Mouse (Mus musculus) myocyte (in vitro differentiated cells): ENCODE measurements around the gene Cyct. TPM values are rescaled to one million over a fixed set of nuclear protein-coding genes. Genes with fewer than 3 reads are reported as not detected.

Experiments
- H3K27me3 ChIP-seq: one replicate; pipeline ENCODE4 v1.6.1; 2011; ENCODE audit not compliant: control insufficient read depth, insufficient read depth, insufficient read length
- H3K36me3 ChIP-seq: one replicate; pipeline ENCODE4 v1.6.1; 2011; ENCODE audit not compliant: control insufficient read depth, insufficient read depth
- H3K4me2 ChIP-seq: one replicate; pipeline ENCODE4 v1.6.1; 2011; ENCODE audit warnings: low read depth, control low read depth
- H3K4me3 ChIP-seq: one replicate; pipeline ENCODE4 v1.5.1; 2011; ENCODE audit warnings: mild to moderate bottlenecking, control low read depth, moderate library complexity
- H3K79me2 ChIP-seq: one replicate; pipeline ENCODE4 v1.6.1; 2011; ENCODE audit not compliant: control insufficient read depth, insufficient read depth
- H3ac ChIP-seq: one replicate; pipeline ENCODE4 v1.6.1; 2011; ENCODE audit not compliant: control insufficient read depth, insufficient read length
- CEBPB ChIP-seq: IDR thresholded peaks from 2 replicates; pipeline ENCODE4 v1.6.1; 2011; ENCODE audit warnings: mild to moderate bottlenecking, moderate library complexity; ENCODE audit not compliant: poor library complexity, insufficient read depth, severe bottlenecking
- E2F4 ChIP-seq: IDR thresholded peaks from one replicate; pipeline ENCODE4 v1.6.1; 2011; ENCODE audit warnings: mild to moderate bottlenecking, control low read depth, moderate library complexity; ENCODE audit not compliant: insufficient read depth
- MAX ChIP-seq: IDR thresholded peaks from one replicate; pipeline ENCODE4 v1.6.1; 2011; ENCODE audit warnings: low read depth, mild to moderate bottlenecking, control low read depth
- MYOD1 ChIP-seq, 3 experiments: IDR thresholded peaks; one replicate each; pipeline ENCODE4 v1.6.1; 2011; ENCODE audit warnings: control low read depth in 2 of 3, low read depth in 2 of 3, mild to moderate bottlenecking in 2 of 3, moderate library complexity in 1 of 3; ENCODE audit not compliant: insufficient read length in 2 of 3, control insufficient read depth in 1 of 3
- MYOG ChIP-seq, 3 experiments: IDR thresholded peaks; one replicate each; pipeline ENCODE4 v1.6.1; 2011; ENCODE audit warnings: control low read depth in 2 of 3, low read depth in 2 of 3, mild to moderate bottlenecking in 2 of 3; ENCODE audit not compliant: insufficient read length in 2 of 3, control insufficient read depth in 1 of 3, insufficient read depth in 1 of 3
- POLR2A ChIP-seq: IDR thresholded peaks from one replicate; pipeline ENCODE4 v1.6.1; 2011; ENCODE audit warnings: low read depth, mild to moderate bottlenecking, control low read depth, moderate library complexity; ENCODE audit not compliant: insufficient read length
- POLR2AphosphoS2 ChIP-seq: IDR thresholded peaks from one replicate; pipeline ENCODE4 v1.6.1; 2011; ENCODE audit warnings: low read depth, control low read depth; ENCODE audit not compliant: insufficient read length
- REST ChIP-seq: IDR thresholded peaks from one replicate; pipeline ENCODE4 v1.6.1; 2011; ENCODE audit warnings: mild to moderate bottlenecking, control low read depth, moderate library complexity; ENCODE audit not compliant: insufficient read depth, insufficient read length
- SRF ChIP-seq: IDR thresholded peaks from one replicate; pipeline ENCODE4 v1.6.1; 2011; ENCODE audit warnings: low read depth; ENCODE audit not compliant: control insufficient read depth, insufficient read length
- TCF12 ChIP-seq: IDR thresholded peaks from one replicate; pipeline ENCODE4 v1.6.1; 2011; ENCODE audit warnings: mild to moderate bottlenecking, control low read depth; ENCODE audit not compliant: poor library complexity, insufficient read depth, severe bottlenecking
- TCF3 ChIP-seq: IDR thresholded peaks from one replicate; pipeline ENCODE4 v1.6.1; 2011; ENCODE audit warnings: low read depth, control low read depth; ENCODE audit not compliant: insufficient read length
- USF1 ChIP-seq: IDR thresholded peaks from one replicate; pipeline ENCODE4 v1.6.1; 2011; ENCODE audit warnings: low read depth, mild to moderate bottlenecking, control low read depth, moderate library complexity
- polyA plus RNA-seq: library from polyadenylated mRNA; unstranded; fragments of >200 nt; fragmentation: generic; extraction: Trizol; gene quantifications from one replicate; pipeline ENCODE4 v1.2.1, GENCODE M21; 2012; ENCODE audit warnings: missing spikeins

Cyct gene
- polyA plus RNA-seq, 1 experiment: not detected

DNA sequence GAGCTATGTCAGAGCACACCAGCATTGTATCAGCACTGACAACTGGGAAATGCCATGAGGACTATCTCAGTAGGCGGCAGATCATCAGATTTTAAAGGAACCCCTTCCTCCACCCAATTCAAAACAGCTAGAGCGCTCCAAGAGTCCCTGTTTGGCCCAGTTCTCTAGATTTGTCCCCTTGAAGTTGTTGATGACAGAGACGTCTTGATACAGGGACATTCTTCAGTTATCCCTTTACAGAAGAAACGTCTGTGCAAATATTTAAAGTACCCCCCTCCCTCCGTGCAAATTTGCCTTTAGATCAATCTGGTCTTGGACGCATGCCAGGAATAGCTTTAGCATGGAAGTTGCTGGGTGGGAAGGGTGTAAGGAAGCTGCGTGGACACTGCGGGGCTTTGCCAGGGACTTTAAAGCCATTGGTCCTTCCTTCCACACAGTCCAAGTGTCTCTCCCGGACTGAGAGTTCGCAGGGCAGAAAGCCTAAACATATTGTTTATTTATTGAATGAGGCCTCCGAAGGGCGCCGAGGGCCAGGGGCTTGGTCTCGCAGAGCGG lies 45.4 kb upstream of the Cyct start:
- Histone ChIP-seq H3ac (peak overlapping the region; percentile 58), H3K36me3 (no peaks in the 10 kb centered on the region), H3K27me3 (peaks cover 7% of the 10 kb centered on the region), H3K4me3 (peak overlapping the region; percentile 36), H3K79me2 (no peaks in the 10 kb centered on the region), H3K4me2 (peak overlapping the region; percentile 81)
- TF ChIP-seq TCF12 (no peak), POLR2AphosphoS2 (no peak), POLR2A (no peak), MYOG (IDR thresholded peaks at IDR 0.05; ENCODE audit: control insufficient read depth in 1 of 3, insufficient read depth in 1 of 3, insufficient read length in 2 of 3, low read depth in 2 of 3) (no peak), CEBPB (no peak), MYOD1 (IDR thresholded peaks at IDR 0.05; ENCODE audit: control insufficient read depth in 1 of 3, insufficient read length in 2 of 3, low read depth in 2 of 3) (no peak), E2F4 (no peak), USF1 (no peak), SRF (no peak), TCF3 (no peak), MAX (no peak), REST (no peak)

DNA sequence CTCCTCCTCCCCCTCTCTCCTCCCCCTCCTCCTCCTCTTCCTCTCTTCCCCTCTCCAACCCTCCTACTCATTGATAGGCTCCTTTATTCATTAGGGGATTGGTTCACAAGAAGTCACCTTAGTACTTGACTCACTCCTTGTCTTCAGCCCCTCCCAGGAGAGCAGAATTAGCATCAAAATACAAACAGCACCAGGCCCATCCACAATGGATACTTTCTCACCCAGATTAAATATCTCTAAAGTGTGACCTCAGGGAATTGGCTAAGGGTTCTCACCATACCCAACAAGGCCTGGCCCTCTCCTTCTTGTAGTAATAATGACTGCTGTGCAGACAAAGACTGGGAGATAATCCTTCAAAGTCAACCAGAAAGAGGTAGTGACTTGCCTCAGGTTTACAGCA lies 39.9 kb upstream of the Cyct start:
- Histone ChIP-seq H3K4me3 (no peak overlapping the region), H3K4me2 (no peak overlapping the region), H3K36me3 (no peaks in the 10 kb centered on the region), H3K79me2 (no peaks in the 10 kb centered on the region), H3K27me3 (no peaks in the 10 kb centered on the region), H3ac (no peak overlapping the region)
- TF ChIP-seq TCF12 (no peak), MAX (no peak), E2F4 (no peak), SRF (no peak), MYOD1 (IDR thresholded peaks at IDR 0.05; ENCODE audit: control insufficient read depth in 1 of 3, insufficient read length in 2 of 3, low read depth in 2 of 3) (no peak), POLR2A (no peak), CEBPB (no peak), MYOG (IDR thresholded peaks at IDR 0.05; ENCODE audit: control insufficient read depth in 1 of 3, insufficient read depth in 1 of 3, insufficient read length in 2 of 3, low read depth in 2 of 3) (no peak), TCF3 (no peak), POLR2AphosphoS2 (no peak), REST (no peak), USF1 (no peak)

DNA sequence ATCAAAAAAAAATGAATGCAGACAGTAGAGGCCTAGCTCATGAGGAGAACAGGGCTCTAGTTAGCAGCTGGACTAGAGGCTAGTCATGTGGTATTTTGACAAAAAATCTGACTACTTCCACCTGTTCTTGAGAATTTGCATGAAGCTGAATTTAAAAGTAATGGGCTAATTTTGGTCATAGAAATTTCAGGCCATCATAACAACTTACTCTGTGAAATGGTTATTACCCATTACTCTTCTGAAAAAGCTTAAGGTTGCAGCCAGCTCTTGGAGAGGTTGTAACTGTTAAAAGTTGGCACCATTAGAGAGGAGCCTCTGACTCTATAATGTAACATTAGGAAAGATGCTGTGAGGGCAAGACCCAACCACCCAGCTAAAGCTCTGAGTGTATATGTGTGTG lies 26.3 kb upstream of the Cyct start:
- no peak overlapping the region for H3K4me3 ChIP-seq
- TF ChIP-seq MYOD1 (IDR thresholded peaks at IDR 0.05; ENCODE audit: control insufficient read depth in 1 of 3, insufficient read length in 2 of 3, low read depth in 2 of 3) (no peak), POLR2AphosphoS2 (no peak), TCF12 (no peak), E2F4 (no peak), TCF3 (no peak), CEBPB (no peak), MYOG (IDR thresholded peaks at IDR 0.05; ENCODE audit: control insufficient read depth in 1 of 3, insufficient read depth in 1 of 3, insufficient read length in 2 of 3, low read depth in 2 of 3) (no peak), USF1 (no peak), POLR2A (no peak), MAX (no peak), SRF (no peak), REST (no peak)
- H3K4me2 ChIP-seq: no peak overlapping the region
- no peaks in the 10 kb centered on the region for H3K79me2 ChIP-seq
- H3ac ChIP-seq: no peak overlapping the region
- H3K36me3 ChIP-seq: peaks cover 14% of the 10 kb centered on the region
- no peaks in the 10 kb centered on the region for H3K27me3 ChIP-seq

DNA sequence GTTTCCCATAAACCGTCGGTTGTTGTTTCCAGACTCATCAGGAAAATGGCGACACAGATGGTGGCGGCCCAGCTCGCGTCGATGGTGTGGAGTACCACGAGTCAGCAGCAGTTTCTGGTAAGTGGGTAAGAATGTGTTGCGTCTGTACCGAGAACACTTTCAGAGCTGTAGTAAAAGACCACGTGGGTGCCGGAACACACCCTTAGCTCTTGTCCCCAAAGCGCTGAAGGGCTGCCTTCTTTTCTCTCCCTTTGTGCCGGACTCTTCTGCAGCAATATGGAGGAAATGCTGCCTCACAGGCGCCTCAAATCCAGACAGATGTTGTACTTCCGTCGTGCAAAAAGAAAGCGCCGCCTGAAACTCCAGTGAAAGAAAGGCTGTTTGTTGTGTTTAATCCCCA lies 18.4 kb upstream of the Cyct start:
- TF ChIP-seq E2F4: no peak
- TF ChIP-seq SRF: no peak
- TF ChIP-seq REST: no peak
- TF ChIP-seq MYOD1 (IDR thresholded peaks at IDR 0.05; ENCODE audit: control insufficient read depth in 1 of 3, insufficient read length in 2 of 3, low read depth in 2 of 3): no peak
- TF ChIP-seq POLR2A: no peak
- no peak for TF ChIP-seq MYOG (IDR thresholded peaks at IDR 0.05; ENCODE audit: control insufficient read depth in 1 of 3, insufficient read depth in 1 of 3, insufficient read length in 2 of 3, low read depth in 2 of 3)
- no peak for TF ChIP-seq MAX
- TF ChIP-seq POLR2AphosphoS2: no peak
- no peak for TF ChIP-seq CEBPB
- no peak for TF ChIP-seq TCF3
- no peak for TF ChIP-seq USF1
- no peak for TF ChIP-seq TCF12
- Histone ChIP-seq H3K36me3 (peaks cover 48% of the 10 kb centered on the region), H3K4me2 (no peak overlapping the region), H3K4me3 (no peak overlapping the region), H3K27me3 (no peaks in the 10 kb centered on the region), H3K79me2 (no peaks in the 10 kb centered on the region), H3ac (no peak overlapping the region)
